Mouse (Mus musculus) ovary, postnatal 36 days (tissue): ENCODE measurements around the gene Cldn34b4.

Source experiments
- DNase-seq: peaks from one replicate; pipeline ENCODE4 v3.0.0; 2022; ENCODE audit warnings: low spot score, mixed read lengths

The Cldn34b4 gene

GRCm38 (mm10) chrX:76393050-76393449 lies at the start of gene Cldn34b4:
Gene Cldn34b4 (plus strand): TSS chrX:76393350.
- no peak for DNase-seq
